Mouse (Mus musculus) G1E (cell line): ENCODE results near the gene Sapcd1. TPM values are rescaled to one million over a fixed set of nuclear protein-coding genes. Genes with fewer than 3 reads are reported as not detected.

Source experiments
- ATAC-seq: 2 replicates; pipeline ENCODE4 v1.8.0; 2016; ENCODE audit warnings: mild to moderate bottlenecking; ENCODE audit not compliant: insufficient number of reproducible peaks, poor library complexity, low FRiP score, severe bottlenecking; ENCODE audit errors: extremely low read depth
- DNase-seq: peaks from one replicate; pipeline ENCODE4 v3.0.0; 2012; ENCODE audit warnings: low spot score
- H3K27me3 ChIP-seq: 2 replicates; pipeline ENCODE4 v1.6.1; 2012; ENCODE audit warnings: mild to moderate bottlenecking, low read length, inconsistent platforms; ENCODE audit not compliant: insufficient read depth
- H3K36me3 ChIP-seq: replicated peaks from 2 replicates; pipeline ENCODE3; 2012; ENCODE audit warnings: mild to moderate bottlenecking, inconsistent platforms
- H3K4me1 ChIP-seq: 2 replicates; pipeline ENCODE4 v1.6.1; 2012; ENCODE audit warnings: low read depth, low read length, inconsistent platforms, mixed read lengths; ENCODE audit not compliant: insufficient read depth
- H3K4me3 ChIP-seq: 2 replicates; pipeline ENCODE4 v1.5.1; 2012; ENCODE audit warnings: low read depth, mild to moderate bottlenecking, inconsistent platforms, low read length, moderate library complexity, mixed read lengths
- H3K9me3 ChIP-seq: replicated peaks from 2 replicates; pipeline ENCODE4 v1.6.1; 2012; ENCODE audit warnings: inconsistent platforms
- CTCF ChIP-seq: IDR thresholded peaks from 2 replicates; pipeline ENCODE4 v1.5.1; 2012; ENCODE audit warnings: low read depth, low read length, inconsistent platforms, mixed read lengths
- GATA1 ChIP-seq: IDR thresholded peaks from 2 replicates; pipeline ENCODE4 v1.6.1; 2012; ENCODE audit warnings: borderline replicate concordance, low read length, inconsistent platforms, mixed read lengths
- GATA2 ChIP-seq: IDR thresholded peaks from 2 replicates; pipeline ENCODE4 v1.6.1; 2012; ENCODE audit warnings: low read depth, low read length, inconsistent platforms, borderline replicate concordance
- POLR2AphosphoS5 ChIP-seq: IDR thresholded peaks from 2 replicates; pipeline ENCODE4 v1.6.1; 2012; ENCODE audit warnings: low read depth, low read length, inconsistent platforms; ENCODE audit not compliant: insufficient replicate concordance
- TAL1 ChIP-seq: conservative IDR thresholded peaks from 2 replicates; pipeline ENCODE4 v1.6.1; 2012; ENCODE audit warnings: low read depth, low read length, inconsistent platforms, mixed read lengths
- polyA plus RNA-seq: library from polyadenylated mRNA; stranded (reverse); fragments of >175 nt; gene quantifications from 2 replicates; pipeline ENCODE4 v1.2.3, GENCODE M21; 2012
- total RNA-seq, 2 experiments: library from RNA; stranded (forward) in 1 of 2; stranded (reverse) in 1 of 2; fragments of 200-1000 nt in 1 of 2; fragments of >200 nt in 1 of 2; fragmentation: Nextera tagmentation in 1 of 2; gene quantifications; 2 replicates each; pipeline ENCODE4 v1.2.3; 2014 to 2017

Sapcd1 gene
- total and polyA plus RNA-seq, 3 experiments, result 35.3 to 156 (median 90.0) TPM

DNA sequence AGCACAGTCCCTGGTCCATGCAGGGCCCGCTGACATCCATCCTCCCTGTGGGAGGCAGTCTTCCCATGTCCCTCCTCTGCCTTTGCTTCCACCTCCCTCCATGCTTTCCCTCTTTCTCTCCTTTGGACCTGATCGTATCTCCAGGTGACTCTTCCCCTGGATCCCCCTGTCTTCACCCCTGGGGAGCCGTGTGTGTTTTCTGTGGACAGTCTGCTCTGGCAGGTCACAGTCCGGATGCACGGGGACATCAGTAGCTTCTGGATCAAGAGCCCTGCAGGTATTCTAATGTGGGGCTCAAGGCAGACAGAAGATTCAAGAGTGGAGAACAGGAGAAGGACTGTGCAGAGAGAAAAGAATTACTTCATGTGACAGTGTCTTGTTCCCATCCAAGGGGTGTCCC, 4.6 kb downstream of the Sapcd1 start:
- H3K4me1 ChIP-seq, result peaks cover 93% of the 10 kb centered on the region
- H3K4me3 ChIP-seq, result peak overlapping the region; percentile 66; the same call in 1 of the 2 replicates
- no peak for DNase-seq
- peaks cover 54% of the 10 kb centered on the region for H3K36me3 ChIP-seq
- no peaks in the 10 kb centered on the region for H3K9me3 ChIP-seq
- H3K27me3 ChIP-seq, result no peaks in the 10 kb centered on the region
- TF ChIP-seq GATA1 (no peak), CTCF (no peak), POLR2AphosphoS5 (no peak), GATA2 (no peak)
- no peak for ATAC-seq

DNA sequence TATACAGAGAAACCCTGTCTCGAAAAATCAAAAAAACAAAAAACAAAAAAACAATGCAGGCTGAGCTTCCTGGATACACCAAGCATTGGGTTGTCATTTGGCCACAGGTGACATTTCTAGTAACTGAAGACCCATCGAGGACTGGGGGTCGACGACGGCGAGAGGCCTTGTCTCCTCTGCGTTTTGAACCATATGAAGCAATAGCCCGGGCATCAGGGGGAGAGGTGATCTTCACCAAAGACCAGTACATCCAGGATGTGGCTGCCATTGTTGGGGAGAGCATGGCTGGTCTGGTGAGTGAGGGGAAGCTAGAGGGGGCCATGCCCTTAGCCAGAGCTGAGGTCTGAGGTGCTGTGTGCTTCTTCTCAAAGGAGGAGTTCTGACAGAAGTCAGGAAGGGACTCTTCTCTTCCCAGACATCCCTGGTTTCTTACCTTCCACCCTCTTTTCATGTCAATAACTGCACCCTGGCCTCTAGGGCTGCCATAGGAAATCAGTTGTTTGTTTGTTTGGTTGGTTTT, 5.2 kb downstream of the Sapcd1 start:
- no peaks in the 10 kb centered on the region for H3K27me3 ChIP-seq
- peak overlapping the region; percentile 48; the same call in 1 of the 2 replicates for H3K4me3 ChIP-seq
- H3K4me1 ChIP-seq, result peaks cover 93% of the 10 kb centered on the region
- no peaks in the 10 kb centered on the region for H3K9me3 ChIP-seq
- TF ChIP-seq TAL1 (no peak), GATA1 (no peak), POLR2AphosphoS5 (no peak), CTCF (no peak), GATA2 (no peak)
- peaks cover 59% of the 10 kb centered on the region for H3K36me3 ChIP-seq
- no peak for ATAC-seq
- no peak for DNase-seq

DNA sequence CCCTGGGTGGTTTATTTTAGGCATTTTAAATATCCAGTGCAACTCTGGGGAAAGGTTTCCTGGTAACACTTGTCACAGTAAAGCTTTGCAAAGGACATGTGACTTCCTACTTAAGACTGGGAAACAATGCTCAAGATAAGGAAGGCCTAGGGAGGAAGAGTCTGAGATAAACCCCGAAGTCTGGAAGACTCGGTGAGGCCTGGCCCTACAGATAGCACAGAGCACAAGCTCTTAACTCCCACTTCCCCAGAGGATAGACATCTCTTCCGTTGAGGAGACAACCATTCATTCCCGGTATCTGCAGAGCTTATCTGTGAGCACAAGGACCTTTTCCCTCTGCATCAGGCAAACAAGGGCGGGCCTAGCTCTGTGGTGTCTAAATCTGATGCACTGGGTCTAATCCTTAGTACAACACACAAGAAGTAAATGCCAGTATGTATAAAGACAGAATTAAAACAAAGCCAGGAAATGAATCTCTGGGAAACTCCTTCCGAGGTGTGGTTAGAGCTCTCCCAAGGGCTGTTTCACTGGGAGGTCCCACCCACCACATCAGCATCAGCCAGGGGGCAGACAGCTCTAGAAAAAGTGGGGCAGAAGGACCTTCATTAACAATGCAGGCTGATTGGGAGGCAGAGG, 5.9 kb downstream of the Sapcd1 start:
- Histone ChIP-seq H3K4me3 (peak overlapping the region; percentile 68; the same call in 1 of the 2 replicates), H3K27me3 (no peaks in the 10 kb centered on the region)
- ATAC-seq, result peak; percentile 85

DNA sequence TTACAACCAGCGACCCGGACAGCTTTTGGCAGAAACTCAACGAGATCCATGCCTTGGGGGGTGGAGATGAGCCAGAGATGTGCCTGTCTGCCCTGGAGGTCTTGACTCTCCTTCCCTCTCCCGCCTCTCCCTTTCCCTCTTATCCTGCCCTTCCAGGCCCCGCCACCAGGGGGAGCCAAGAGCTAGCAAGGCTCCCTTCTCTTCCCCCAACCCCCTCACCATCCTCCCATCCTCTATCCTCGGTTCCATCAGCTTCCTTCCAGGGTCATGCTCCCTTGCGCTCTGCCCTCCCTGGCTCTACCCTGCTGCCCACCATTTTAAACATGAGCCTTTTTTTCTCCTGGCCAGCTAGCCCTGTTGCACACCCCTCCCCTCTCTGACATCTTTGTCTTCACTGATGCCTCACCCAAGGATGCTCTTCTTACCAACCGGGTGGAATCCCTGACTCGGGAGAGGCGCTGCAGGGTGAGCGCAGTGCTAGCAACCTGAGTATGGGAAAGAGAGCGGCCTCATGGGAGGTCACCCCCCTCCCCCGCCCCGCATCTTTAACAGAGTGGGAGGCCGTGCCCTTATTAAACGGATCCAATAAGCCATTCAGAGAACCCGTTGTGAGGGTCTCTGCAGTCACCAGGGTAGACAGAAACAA, 6.5 kb downstream of the Sapcd1 start:
- Histone ChIP-seq H3K4me1 (peaks cover 94% of the 10 kb centered on the region), H3K4me3 (peak overlapping the region; percentile 68; the same call in 1 of the 2 replicates), H3K36me3 (peaks cover 68% of the 10 kb centered on the region), H3K9me3 (no peaks in the 10 kb centered on the region), H3K27me3 (no peaks in the 10 kb centered on the region)
- no peak for TF ChIP-seq GATA2
- no peak for TF ChIP-seq POLR2AphosphoS5
- TF ChIP-seq CTCF, result peak; percentile 87
- no peak for TF ChIP-seq GATA1
- TF ChIP-seq TAL1, result no peak
- ATAC-seq, result 0 out of 2 replicates have a peak, but pooled peaks have one; percentile 12
- peak; percentile 69 for DNase-seq

More for the DNA sequence above, 5.9 kb downstream of the Sapcd1 start:
- peak; percentile 58 for DNase-seq
- H3K9me3 ChIP-seq, result no peaks in the 10 kb centered on the region
- peaks cover 65% of the 10 kb centered on the region for H3K36me3 ChIP-seq
- TF ChIP-seq TAL1 (peak; percentile 95), GATA2 (peak; percentile 49; the same call in 1 of the 2 replicates), GATA1 (no peak), POLR2AphosphoS5 (no peak)
- H3K4me1 ChIP-seq, result peaks cover 93% of the 10 kb centered on the region

DNA sequence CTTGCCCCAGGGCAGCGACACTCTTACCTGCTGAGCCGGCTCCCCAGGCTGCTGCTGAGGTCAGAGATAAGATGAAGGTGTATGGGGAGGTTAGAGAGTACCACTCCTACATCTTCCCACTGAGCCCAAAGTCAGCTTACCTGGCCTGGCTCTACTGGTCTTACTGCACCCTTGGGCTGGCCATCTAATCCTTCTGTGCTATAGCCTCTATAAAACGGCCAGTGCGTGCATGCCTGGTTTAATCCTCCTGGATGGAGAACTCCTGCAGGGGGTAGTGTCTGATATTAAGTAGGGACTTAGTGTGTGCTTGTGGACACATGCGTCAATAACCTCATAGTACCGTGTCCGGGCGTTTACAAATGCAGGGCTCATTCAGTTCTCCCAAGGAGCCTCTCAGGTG, 7.3 kb downstream of the Sapcd1 start:
- Histone ChIP-seq H3K27me3 (no peaks in the 10 kb centered on the region), H3K36me3 (peaks cover 68% of the 10 kb centered on the region), H3K4me3 (no peak overlapping the region; the same call in 1 of the 2 replicates), H3K9me3 (no peaks in the 10 kb centered on the region), H3K4me1 (peaks cover 94% of the 10 kb centered on the region)
- DNase-seq (no peak), ATAC-seq (no peak)
- TF ChIP-seq CTCF, result no peak
- TF ChIP-seq GATA2, result no peak
- no peak for TF ChIP-seq GATA1
- TF ChIP-seq POLR2AphosphoS5, result no peak
- TF ChIP-seq TAL1, result no peak

DNA sequence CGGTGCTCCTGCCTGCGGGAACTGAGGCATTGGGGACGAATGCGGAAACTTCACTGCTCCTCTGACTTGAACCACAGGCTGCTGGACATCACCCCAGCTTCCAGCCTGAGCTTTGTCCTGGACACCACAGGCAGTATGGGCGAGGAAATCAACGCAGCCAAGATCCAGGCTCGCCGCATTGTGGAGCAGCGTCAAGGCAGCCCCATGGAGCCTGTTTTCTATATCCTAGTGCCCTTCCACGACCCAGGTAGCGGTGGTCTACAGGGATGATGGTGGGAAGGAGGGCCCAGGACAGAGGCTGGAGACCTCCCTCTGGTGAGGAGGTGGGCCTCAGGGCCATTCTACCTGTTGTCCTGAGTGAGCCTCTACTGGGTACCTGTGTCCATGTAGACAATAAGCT, 7.9 kb downstream of the Sapcd1 start:
- DNase-seq, result no peak
- H3K36me3 ChIP-seq, result peaks cover 70% of the 10 kb centered on the region
- H3K4me3 ChIP-seq, result no peak overlapping the region
- TF ChIP-seq GATA2 (no peak), TAL1 (no peak), CTCF (no peak), POLR2AphosphoS5 (no peak), GATA1 (no peak)
- H3K4me1 ChIP-seq, result peaks cover 94% of the 10 kb centered on the region
- no peaks in the 10 kb centered on the region; the same call in 1 of the 2 replicates for H3K27me3 ChIP-seq
- no peaks in the 10 kb centered on the region for H3K9me3 ChIP-seq
- ATAC-seq, result no peak
